Mouse (Mus musculus): ENCODE results near the gene Pcnt. TPM values are rescaled to one million over a fixed set of nuclear protein-coding genes. Genes with fewer than 3 reads are reported as not detected.

Pcnt gene
- total and polyA plus RNA-seq, 2 experiments = 5.1 to 6.1 TPM

DNA sequence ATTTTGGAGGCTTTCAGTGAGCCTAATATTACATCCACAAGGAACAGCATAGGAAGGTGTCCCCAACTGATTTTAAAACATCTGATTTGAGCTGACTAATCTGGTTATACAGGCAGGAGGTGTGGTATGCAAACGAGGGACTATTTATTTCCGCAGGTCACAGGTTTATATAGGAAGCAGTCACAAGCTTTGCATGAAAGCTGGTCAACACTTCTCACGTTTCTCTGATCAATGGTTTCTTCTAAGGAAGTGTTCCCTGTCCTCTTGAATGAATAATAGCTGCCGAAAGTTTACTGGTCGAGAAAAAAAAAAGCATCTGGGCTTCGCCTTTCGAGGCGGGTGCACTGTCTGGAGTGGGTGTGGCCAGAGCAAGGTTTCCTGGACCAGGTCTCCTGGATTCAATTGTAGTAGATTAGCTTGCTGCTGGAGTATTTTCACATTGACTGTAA is 96.5 kb downstream of the Pcnt start:
- TF ChIP-seq CTCF (IDR thresholded peaks at IDR 0.05; ENCODE audit: low read depth, low read length) = no peak
- Histone ChIP-seq H3K4me3 (ENCODE audit: insufficient read depth, low read depth, low read length) (no peak overlapping the region; the same call in 1 of the 2 replicates), H3K79me2 (ENCODE audit: control insufficient read depth, insufficient read depth, low read length) (no peaks in the 10 kb centered on the region), H3K9ac (ENCODE audit: low read depth, low read length) (no peak overlapping the region), H3K27ac (replicated peaks; ENCODE audit: insufficient read depth, low read depth, low read length) (no peak overlapping the region), H3K36me3 (ENCODE audit: control insufficient read depth, insufficient read depth, low read length) (peaks cover 2% of the 10 kb centered on the region; the same call in 1 of the 2 replicates), H3K27me3 (ENCODE audit: control insufficient read depth, insufficient read depth, low read length) (no peaks in the 10 kb centered on the region), H3K4me1 (ENCODE audit: control insufficient read depth, insufficient read depth, low read length) (peaks cover 3% of the 10 kb centered on the region; the same call in 1 of the 2 replicates)
- WGBS = 17% methylated on average over 8 of the region's 8 CpGs
- DNase-seq (ENCODE audit: extremely low read depth, low read depth, low spot score) = peak; percentile 15

DNA sequence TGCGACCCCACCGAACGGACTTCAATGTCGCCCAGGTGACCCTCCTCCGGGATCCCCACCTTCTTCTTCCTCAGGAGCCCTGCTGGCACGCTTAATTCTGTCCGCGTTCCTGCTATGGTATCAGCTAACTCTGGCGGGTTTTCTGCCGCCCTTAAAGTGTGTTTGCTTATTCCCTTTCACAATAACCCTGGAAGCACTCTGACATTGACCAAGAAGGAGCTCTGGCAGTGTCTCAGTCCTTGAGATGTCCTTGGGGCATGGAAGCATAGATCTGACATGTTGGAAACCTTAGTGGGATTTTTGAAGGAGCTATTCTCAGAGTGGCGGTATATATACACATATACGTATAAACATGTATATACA is 97.1 kb downstream of the Pcnt start:
- H3K4me3 ChIP-seq (ENCODE audit: insufficient read depth, low read depth, low read length) = peak overlapping the region; percentile 82
- no peaks in the 10 kb centered on the region for H3K79me2 ChIP-seq (ENCODE audit: control insufficient read depth, insufficient read depth, low read length)
- peak; percentile 47 for DNase-seq (ENCODE audit: extremely low read depth, low read depth, low spot score)
- TF ChIP-seq POLR2A (IDR thresholded peaks at IDR 0.05; ENCODE audit: extremely low read depth, insufficient read depth, low read length) = no peak
- TF ChIP-seq CTCF (IDR thresholded peaks at IDR 0.05; ENCODE audit: low read depth, low read length) = no peak
- no peak overlapping the region; the same call in 1 of the 2 replicates for H3K27ac ChIP-seq (replicated peaks; ENCODE audit: insufficient read depth, low read depth, low read length)
- H3K9ac ChIP-seq (ENCODE audit: low read depth, low read length) = peak overlapping the region; percentile 60
- 2% methylated on average over 12 of the region's 12 CpGs for WGBS
- peaks cover 3% of the 10 kb centered on the region; the same call in 1 of the 2 replicates for H3K4me1 ChIP-seq (ENCODE audit: control insufficient read depth, insufficient read depth, low read length)
- H3K36me3 ChIP-seq (ENCODE audit: control insufficient read depth, insufficient read depth, low read length) = no peaks in the 10 kb centered on the region
- H3K27me3 ChIP-seq (ENCODE audit: control insufficient read depth, insufficient read depth, low read length) = no peaks in the 10 kb centered on the region

DNA sequence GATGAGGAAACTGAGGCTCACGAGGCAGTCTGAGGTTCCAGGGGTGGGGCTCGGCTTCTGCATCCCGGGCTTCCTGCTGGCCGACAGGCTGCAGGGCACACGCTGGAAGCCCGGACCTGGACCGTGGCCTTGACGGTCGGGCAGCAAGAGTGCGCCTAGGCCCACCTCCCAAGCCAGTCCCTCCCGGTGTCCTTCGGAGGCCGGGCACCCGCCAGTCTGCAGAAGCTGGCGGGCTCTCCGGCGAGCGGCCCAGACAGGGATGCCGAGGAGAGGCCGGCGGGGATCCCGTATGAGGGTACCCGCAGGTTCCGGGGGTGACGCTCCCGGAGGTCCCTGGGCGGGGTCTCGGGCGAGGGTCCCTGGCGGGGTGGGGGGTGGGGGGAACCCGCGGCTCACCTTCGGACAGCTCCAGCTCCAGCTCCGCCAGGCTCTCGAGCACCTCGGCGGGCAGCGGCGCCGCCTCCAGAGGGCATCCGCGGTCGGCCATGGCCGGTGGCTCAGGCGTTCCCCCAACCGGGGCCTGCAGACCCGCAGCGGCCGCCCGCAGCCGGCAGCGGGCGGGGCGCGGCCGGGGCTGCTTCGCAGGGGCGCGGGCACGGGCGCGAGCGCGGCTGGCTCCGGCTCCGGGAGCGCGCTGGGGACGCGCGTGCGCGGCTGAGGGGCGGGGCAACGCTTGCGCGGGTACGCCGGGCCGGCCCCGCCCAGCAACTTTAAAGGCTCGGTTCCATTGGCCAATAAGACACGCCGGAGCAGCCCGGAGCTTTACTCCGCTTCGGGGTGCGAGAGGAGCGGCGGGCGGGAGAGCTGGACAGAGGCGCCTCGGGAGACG is 97.7 kb downstream of the Pcnt start, which contains the start of gene Dip2a:
Gene Dip2a (minus strand): TSS at position 581 of the 829 bp plus-strand sequence.
- Histone ChIP-seq H3K4me3 (ENCODE audit: insufficient read depth, low read depth, low read length) (peak within 1 kb of the TSS; percentile 82), H3K79me2 (ENCODE audit: control insufficient read depth, insufficient read depth, low read length) (no peaks in the 10 kb centered on the region), H3K36me3 (ENCODE audit: control insufficient read depth, insufficient read depth, low read length) (no peaks in the 10 kb centered on the region), H3K27me3 (ENCODE audit: control insufficient read depth, insufficient read depth, low read length) (no peaks in the 10 kb centered on the region), H3K4me1 (ENCODE audit: control insufficient read depth, insufficient read depth, low read length) (peaks cover 3% of the 10 kb centered on the region; the same call in 1 of the 2 replicates), H3K27ac (replicated peaks; ENCODE audit: insufficient read depth, low read depth, low read length) (no peak within 1 kb of the TSS; the same call in 1 of the 2 replicates), H3K9ac (ENCODE audit: low read depth, low read length) (peak within 1 kb of the TSS; percentile 89)
- under 1% methylated on average over 79 of the region's 94 CpGs for WGBS
- DNase-seq (ENCODE audit: extremely low read depth, low read depth, low spot score) = peak; percentile 59
- peak; percentile 56 for TF ChIP-seq POLR2A (IDR thresholded peaks at IDR 0.05; ENCODE audit: extremely low read depth, insufficient read depth, low read length)
- no peak for TF ChIP-seq CTCF (IDR thresholded peaks at IDR 0.05; ENCODE audit: low read depth, low read length)

DNA sequence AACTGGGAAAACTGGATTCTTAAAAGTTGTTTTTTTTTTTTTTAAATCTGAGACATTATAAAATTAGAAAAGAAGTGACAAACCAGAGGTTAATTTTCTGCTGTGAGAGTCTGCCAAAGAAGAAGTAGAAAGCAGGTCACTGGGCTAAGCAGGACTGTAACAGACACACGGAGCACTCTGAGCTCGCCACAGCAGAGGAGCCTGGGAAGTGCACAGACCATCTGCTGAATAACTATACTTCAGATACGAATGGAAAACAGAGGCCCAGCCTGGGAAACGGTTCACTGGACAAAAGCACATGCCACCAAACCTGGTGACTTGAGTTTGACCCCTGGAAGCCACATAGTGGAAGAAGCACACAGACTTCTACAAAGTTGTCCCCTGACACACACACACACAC is 108.2 kb downstream of the Pcnt start:
- TF ChIP-seq POLR2A (IDR thresholded peaks at IDR 0.05; ENCODE audit: extremely low read depth, insufficient read depth, low read length) (no peak), CTCF (IDR thresholded peaks at IDR 0.05; ENCODE audit: low read depth, low read length) (no peak)
- Histone ChIP-seq H3K79me2 (ENCODE audit: control insufficient read depth, insufficient read depth, low read length) (no peaks in the 10 kb centered on the region; the same call in 1 of the 2 replicates), H3K36me3 (ENCODE audit: control insufficient read depth, insufficient read depth, low read length) (no peaks in the 10 kb centered on the region), H3K4me3 (ENCODE audit: insufficient read depth, low read depth, low read length) (no peak overlapping the region), H3K9ac (ENCODE audit: low read depth, low read length) (no peak overlapping the region), H3K27me3 (ENCODE audit: control insufficient read depth, insufficient read depth, low read length) (no peaks in the 10 kb centered on the region), H3K27ac (replicated peaks; ENCODE audit: insufficient read depth, low read depth, low read length) (no peak overlapping the region), H3K4me1 (ENCODE audit: control insufficient read depth, insufficient read depth, low read length) (no peaks in the 10 kb centered on the region)
- WGBS = 51% methylated on average over 4 of the region's 4 CpGs
- DNase-seq (ENCODE audit: extremely low read depth, low read depth, low spot score) = no peak

DNA sequence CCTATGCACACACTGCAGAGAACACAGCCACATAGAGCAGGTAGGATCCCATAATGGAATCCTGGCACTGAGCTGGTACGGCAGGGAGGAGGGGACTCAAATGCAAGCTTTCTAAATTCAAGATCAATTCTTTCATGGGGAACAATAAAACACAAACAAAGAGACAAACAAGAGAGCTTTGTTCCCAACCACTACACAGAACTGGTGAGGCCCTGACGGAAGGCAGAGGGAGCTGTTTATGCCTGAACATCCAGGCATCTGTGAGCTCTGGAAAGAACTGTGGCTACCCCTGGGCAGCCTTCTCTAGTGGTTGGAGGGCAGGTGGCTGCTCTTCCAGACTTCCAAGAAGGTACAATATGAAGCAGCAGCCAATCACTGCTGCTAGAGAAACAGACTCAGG is 110.5 kb downstream of the Pcnt start:
- no peak overlapping the region for H3K27ac ChIP-seq (replicated peaks; ENCODE audit: insufficient read depth, low read depth, low read length)
- H3K36me3 ChIP-seq (ENCODE audit: control insufficient read depth, insufficient read depth, low read length) = no peaks in the 10 kb centered on the region
- no peak overlapping the region for H3K4me3 ChIP-seq (ENCODE audit: insufficient read depth, low read depth, low read length)
- H3K79me2 ChIP-seq (ENCODE audit: control insufficient read depth, insufficient read depth, low read length) = no peaks in the 10 kb centered on the region; the same call in 1 of the 2 replicates
- WGBS = 89% methylated on average over 2 of the region's 2 CpGs
- H3K9ac ChIP-seq (ENCODE audit: low read depth, low read length) = no peak overlapping the region
- H3K4me1 ChIP-seq (ENCODE audit: control insufficient read depth, insufficient read depth, low read length) = no peaks in the 10 kb centered on the region
- TF ChIP-seq CTCF (IDR thresholded peaks at IDR 0.05; ENCODE audit: low read depth, low read length) (no peak), POLR2A (IDR thresholded peaks at IDR 0.05; ENCODE audit: extremely low read depth, insufficient read depth, low read length) (no peak)
- no peak for DNase-seq (ENCODE audit: extremely low read depth, low read depth, low spot score)
- H3K27me3 ChIP-seq (ENCODE audit: control insufficient read depth, insufficient read depth, low read length) = no peaks in the 10 kb centered on the region

DNA sequence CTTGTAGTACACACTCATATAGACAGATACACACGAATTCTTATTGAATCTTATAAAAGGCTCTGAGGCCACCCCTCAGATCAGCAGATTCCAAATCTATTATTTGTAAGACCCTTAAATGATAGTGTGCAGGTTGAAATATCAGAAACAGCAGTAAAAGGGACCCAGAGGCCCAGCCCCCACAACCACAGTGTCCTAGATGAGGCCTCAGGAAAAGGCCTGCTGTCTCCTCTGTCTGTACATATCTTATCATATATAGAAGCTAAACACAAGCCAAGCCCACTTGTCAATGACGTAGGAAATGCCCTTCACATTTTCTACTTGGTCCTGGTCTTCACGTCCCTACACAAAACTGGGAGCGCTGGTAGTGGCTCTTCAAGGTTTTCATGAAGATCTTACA is 113.5 kb downstream of the Pcnt start:
- Histone ChIP-seq H3K27me3 (ENCODE audit: control insufficient read depth, insufficient read depth, low read length) (no peaks in the 10 kb centered on the region), H3K36me3 (ENCODE audit: control insufficient read depth, insufficient read depth, low read length) (no peaks in the 10 kb centered on the region), H3K27ac (replicated peaks; ENCODE audit: insufficient read depth, low read depth, low read length) (no peak overlapping the region), H3K4me1 (ENCODE audit: control insufficient read depth, insufficient read depth, low read length) (no peaks in the 10 kb centered on the region), H3K9ac (ENCODE audit: low read depth, low read length) (no peak overlapping the region), H3K4me3 (ENCODE audit: insufficient read depth, low read depth, low read length) (no peak overlapping the region), H3K79me2 (ENCODE audit: control insufficient read depth, insufficient read depth, low read length) (no peaks in the 10 kb centered on the region; the same call in 1 of the 2 replicates)
- WGBS = 81% methylated on average over 4 of the region's 4 CpGs
- no peak for DNase-seq (ENCODE audit: extremely low read depth, low read depth, low spot score)
- TF ChIP-seq POLR2A (IDR thresholded peaks at IDR 0.05; ENCODE audit: extremely low read depth, insufficient read depth, low read length) (no peak), CTCF (IDR thresholded peaks at IDR 0.05; ENCODE audit: low read depth, low read length) (no peak)

All from liver, adult 2 months (tissue).